Mouse (Mus musculus) lung, postnatal 25 days (tissue): ENCODE data around the gene Ptges.
A peak's percentile ranks its signal among the peaks of the same experiment; 100 is the strongest.
"Not testable (repeated sequence)": the region's sequence is repeated elsewhere in the genome, so short reads cannot be mapped to it uniquely, and the experiment has no call there.

Source experiments
- DNase-seq: peaks from one replicate; pipeline ENCODE4 v3.0.0; 2022; ENCODE audit warnings: low spot score

Gene Ptges

DNA sequence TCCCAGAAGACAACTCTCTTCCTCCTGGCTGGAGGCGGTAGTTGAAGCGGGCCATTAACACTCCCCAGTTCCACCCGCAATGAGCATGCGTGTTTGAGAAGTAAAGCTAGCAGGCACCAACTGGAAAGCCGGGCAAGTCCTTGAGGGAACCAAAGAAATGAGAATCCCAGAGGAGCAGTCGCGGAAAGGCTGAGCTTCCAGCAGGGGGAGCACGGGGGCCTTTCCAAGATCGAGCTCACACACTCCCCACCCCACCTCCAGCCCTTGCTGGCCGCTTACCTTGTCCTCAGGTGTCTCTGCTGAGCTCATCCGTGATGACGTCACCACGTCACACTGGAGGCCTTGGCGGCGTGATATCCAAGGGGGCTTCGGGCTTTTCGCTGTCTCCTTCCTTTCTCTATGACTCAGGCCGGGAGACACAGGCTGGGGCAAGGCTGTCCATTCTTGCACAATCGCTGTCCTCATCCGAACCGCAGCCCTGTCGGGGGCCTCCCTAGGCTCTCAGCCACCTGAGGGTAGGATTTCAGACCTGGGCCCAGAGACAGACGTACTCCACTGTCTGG lies at the start of gene Ptges:
Ptges (minus strand) TSS at position 381 of the 563 bp plus-strand sequence.
- DNase-seq: peak; percentile 72

DNA sequence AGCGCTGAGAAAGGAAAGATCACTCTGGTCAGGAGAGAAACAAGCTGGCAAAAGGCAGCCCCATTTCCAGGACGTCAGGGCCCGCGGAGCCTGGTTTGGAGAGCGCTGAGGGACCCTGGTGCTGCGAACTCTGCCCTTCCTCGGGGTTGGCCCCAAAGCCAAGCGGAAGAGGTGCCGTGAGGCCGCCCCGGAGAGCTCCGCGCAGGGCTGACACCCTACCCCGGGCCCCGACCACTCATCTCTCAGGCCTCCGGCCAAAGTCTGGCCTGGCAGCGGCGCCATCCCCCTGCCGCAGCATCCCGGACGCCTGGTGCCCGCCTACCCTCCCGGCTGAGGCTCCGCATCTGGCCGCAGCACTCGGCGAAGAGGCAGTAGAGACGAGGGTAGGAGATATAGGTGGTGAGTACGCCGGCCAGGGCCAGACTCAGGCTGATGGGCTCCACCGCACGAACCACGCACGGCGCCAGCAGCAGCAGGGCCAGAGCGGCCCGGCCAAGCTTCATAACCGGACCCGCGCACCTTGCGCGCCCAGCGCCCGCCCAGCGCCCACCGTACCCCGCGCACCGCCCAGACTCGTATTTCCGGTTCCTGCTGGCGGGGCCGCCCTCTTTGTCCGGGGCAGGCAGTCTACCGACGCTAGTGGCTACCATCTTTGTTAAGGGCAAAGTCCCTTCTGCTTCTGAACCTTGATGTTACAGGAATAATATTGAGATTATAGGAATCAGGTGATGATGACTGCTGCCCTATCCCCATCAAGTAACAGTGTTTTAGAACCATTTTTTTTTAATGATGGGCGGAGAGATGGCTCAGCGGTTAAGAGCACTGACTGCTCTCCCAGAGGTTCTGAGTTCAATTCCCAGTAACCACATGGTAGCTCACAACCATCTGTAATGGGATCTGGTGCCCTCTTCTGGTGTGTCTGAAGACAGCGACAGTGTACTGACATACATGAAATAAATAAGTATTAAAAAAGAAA lies 38.0 kb upstream of the Ptges start, which contains the start of gene Tor1a:
Tor1a (minus strand) TSS at position 582 of the 976 bp plus-strand sequence.
- DNase-seq: peak; percentile 90

DNA sequence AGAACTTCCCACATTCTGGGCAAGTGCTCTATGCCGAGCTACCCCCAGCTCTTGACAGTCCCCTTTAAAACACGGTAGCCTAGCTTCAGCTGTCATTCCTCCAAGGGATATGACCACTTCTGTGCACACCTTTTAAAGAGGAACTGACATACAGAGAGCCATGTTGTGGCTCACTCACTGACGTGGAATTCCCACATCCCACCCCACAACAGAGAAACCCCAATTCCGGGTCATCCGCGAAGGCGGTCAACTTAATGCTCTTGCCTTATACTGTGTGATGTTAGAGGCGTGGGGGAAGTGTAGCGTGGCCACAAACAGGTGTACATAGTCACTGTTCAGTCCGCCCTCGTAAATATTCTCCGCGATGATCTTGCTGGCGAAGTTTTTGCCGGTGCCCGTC lies 37.2 kb upstream of the Ptges start:
- no peak for DNase-seq

DNA sequence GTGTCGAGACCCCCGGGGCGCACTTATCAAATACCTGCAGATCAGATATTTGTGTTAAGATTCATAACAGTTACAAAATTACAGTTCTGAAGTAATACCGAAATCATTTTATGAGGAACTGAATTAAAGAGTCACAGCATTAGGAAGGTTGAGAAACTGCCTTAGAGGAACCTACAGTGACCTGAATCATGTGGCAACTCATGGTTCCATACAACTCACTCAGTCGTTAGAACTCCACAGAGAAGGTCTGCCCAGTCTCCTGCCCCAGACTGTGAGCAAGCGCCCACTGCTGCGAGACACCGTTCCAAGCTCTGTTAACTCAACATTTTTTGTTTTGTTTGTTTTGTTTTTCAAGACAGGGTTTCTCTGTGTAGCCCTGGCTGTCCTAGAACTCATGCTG lies 36.0 kb upstream of the Ptges start:
- no peak for DNase-seq

DNA sequence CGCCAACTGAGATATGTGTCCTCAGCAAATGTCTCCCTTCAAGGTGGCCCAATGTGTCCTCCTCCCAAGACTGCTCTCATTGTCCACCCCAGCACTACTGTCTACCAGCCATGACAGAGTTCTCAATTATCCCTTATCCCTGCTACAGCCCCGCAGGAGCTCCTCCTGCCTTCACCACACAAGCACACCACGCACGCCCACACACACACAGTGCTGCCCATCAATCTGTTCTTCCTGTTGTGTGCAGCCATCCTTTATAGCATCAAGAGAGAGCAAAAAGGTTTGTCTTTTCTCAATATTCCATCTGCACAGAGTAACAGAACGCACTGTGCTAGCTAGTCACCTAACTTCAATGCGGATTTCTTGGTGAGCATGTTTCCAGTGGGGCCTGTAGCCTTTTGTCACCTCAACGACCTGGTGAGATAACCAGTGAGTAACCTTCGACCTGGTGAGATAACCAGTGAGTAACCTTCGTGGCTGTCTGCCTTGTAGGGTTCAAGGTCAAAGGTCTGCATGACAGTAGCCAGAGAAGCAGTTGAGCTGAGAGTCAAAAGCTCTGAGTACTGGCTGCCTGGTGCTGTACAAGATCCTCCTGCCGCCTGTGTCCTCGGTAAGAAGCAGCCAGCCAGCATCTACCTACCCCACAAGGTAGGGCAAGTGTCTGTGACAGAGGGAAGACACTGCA lies 33.0 kb upstream of the Ptges start:
- no peak for DNase-seq

DNA sequence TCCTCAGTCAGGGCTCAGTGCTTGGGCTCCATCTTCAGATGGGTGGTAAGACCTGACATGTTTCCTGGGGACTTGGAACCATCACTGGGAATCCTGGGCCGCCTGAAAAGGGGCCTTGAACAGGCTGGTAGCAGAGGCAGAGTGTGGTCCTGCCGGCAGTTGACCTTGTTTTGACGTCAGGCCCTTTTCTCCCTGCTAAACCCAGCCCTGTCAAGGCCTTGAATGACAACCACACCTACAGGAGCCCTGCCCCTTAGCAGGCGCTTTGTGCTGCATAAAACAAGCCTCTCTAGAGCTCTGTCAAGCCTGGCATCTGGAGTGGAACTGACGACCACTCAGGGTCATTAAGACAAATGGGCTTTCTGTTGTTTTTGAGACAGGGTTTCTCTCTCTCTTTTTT lies 30.2 kb upstream of the Ptges start:
- DNase-seq: no peak

DNA sequence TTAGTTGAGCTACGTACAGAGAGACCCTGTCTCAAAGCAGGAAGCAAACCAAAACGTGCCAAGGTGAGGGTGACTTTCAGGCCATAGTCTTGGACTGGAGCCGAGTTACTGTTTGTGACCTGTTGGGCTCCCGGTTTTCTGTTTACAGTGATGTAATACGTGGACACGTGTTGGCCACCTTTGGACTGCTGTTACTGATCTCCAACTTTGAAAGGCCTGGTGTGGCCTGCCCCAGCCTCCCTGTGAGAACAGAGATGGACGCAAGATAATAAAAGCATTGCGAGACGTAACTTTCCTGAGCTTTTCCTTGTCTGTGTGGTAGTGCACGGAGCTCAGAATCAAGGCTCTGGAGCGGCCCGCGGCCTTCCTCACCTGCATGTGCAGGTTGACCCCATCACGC lies 29.1 kb upstream of the Ptges start:
- no peak for DNase-seq

DNA sequence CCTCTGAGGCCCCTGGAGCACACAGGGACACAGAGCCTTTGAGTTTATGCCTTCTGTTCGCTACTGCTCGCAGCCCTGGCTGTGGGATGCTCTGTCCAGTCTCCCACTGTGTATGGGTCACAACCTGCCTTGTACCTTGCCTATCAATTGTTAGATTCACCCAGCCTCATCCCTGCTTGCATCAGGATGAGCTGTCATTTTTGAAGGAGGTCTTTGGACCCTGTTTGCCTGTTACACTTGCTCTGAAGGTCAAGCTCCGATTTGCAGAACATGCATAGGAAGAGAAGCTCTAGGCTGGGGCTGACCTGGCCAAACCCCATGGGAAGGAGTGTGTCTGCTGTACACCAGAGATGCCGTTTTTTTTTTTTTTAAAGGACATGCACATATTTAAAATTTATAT lies 27.8 kb upstream of the Ptges start:
- DNase-seq: no peak

DNA sequence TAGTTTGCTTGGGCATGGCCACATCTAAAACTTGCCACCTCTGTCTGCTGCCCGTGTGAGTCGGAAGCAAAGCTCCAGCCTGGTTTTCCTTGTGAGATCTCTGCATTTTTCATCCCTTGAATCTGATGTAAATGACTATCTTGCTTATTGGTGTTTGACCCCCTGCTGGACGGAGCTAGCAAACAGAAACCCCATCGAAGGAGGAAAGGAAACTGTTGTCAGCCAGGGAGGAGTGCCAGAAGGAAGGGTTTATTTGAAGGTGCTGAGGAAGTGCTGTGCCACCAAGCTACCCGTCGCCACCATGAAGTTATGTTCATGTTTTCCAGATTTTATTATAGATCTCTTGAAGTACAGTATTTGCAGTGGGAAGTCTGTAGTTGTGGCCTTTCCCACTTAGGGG lies 25.1 kb upstream of the Ptges start:
- no peak for DNase-seq

DNA sequence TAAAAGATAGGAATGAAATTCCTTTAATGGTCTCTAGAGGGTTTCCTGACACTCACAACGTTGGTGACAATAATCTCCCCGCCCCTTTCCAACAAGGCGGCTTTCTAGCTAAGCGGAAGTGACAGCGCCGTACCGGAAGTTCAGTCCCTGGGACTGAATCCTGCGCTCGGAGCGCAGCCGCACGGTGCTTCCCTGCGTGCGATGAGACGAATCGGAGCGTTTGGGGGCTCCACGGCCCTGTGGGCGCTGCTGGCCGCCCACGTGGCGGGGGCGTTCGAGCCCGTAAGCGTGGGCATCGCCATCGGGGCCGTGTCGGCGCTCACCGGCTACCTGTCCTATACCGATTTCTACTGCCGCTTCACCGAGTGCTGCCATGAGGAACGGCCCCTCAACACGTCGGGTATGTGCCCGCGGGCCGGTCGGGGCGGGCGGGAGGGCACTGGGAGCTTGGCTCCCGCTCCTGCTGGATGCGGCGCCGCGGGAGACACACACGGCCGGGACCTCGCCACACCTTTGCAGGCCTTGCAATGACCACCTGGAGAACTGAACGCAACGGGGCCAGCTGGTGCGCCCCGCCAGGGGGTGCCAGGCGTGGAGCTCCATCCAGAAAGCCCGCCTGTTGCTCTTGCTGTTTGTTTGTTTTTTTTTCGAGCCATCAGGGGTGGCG lies 23.3 kb upstream of the Ptges start, which contains the start of gene Tor1b:
Tor1b (plus strand) TSS at position 136 of the 667 bp plus-strand sequence.
- DNase-seq: peak; percentile 91

DNA sequence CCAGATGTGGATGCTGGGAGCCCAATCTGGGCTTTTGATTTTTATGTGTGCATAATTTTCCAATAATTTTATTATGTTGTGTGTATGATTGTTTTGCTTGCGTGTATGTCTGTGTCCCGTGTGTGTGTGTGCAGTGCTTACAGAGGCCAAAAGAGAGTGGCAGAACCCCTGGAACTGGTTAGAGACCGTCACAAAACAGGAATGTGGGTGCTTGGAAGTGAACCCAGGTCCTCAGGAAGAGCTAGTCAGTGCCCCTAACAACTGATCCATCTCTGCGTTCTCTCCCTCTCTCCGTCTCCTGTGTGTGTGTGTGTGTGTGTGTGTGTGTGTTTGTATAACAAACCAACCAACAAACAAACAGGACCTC lies 22.8 kb upstream of the Ptges start:
- no peak for DNase-seq

DNA sequence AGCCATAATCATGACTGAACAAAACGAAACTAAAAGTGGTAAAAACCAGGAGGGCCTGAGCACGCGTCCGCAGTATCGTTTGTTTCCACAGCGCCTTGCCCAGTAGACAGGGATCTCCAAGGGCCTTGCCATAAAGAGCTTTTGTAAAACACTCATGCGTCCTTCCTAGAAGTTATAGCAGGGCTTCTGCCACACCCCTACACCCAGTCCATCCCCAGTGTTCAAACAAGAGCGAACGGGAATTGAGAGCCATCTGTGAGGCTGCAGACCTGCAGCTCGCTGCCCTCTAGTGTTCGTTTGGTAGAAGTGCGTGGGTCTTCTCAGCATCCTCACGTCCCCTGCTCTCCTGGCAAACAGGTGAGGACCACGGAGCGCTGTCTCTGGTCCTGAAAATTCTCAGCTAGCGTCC lies 12.9 kb upstream of the Ptges start:
- peak; percentile 80 for DNase-seq

DNA sequence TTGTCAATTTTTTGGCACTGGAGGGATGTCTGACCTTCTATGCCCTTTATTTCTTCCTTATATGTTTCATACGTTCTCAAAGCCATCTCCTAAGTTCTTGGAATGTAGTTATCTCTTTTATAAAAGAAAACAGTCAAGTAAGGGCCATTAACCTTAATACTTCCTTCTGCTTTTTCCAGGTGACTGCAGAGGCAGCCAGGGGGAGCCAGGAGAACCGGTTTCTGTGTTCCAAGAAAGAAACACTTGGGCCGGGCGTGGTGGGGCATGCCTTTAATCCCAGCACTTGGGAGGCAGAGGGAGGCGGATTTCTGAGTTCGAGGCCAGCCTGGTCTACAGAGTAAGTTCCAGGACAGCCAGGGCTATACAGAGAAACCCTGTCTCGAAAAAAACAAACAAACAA lies 12.5 kb upstream of the Ptges start:
- not testable (repeated sequence) for DNase-seq

DNA sequence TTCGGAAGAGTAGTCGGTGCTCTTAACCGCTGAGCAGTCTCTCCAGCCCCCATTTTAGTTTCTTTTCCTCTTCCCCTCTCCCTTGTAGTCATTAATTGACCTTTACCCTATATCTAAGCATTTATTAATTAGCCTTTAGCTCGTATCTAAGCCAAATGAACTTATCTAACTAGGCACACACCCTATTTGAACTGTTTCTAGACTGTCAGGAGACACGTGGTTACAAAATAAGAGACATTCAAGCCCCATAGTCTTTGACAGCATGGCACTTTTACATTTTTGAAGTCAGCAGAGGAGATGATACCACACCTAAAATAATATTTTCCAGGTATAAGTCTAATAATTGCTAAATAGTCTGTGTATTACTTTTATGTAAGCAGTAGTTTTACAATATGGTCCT lies 11.9 kb upstream of the Ptges start:
- no peak for DNase-seq

DNA sequence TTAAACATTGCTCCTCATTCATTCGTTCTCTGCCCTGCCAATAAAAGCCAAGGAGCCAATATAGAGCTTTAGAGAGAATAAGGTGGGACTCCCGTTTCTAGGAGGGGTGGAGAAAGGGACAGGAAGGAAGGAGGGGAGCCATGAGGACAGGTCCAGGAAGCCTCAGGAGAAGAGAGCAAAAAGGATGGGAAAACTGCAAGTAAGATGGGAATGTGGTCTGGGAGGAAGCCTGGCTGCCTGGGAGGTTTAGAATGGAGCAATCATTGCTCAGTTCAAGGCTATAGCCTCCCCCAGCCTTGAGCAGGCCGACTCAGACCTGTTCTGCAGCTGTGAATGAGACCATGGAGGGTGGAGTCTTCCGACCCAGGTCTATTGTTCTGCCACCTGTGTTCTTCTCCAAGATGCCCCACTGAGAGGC lies 8.9 kb upstream of the Ptges start:
- DNase-seq: no peak

DNA sequence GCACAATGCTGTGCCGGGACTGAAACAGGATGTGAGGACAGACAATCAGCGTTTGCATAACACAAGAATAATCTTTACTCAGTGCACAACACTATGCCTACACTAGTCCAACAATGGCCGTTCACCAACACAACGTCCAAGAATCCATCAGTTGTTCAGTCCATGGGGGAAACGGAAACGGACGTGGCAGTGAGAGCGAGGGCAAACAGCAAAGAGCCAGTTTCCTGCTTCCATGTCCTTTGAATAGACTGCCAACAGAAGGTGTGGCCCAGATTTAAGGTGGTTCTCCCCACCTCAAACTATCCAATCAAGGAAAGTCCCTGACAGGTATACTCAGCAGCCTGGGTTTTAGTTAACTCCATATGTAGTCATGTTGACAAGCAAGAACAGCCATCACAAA lies 8.1 kb upstream of the Ptges start:
- no peak for DNase-seq

DNA sequence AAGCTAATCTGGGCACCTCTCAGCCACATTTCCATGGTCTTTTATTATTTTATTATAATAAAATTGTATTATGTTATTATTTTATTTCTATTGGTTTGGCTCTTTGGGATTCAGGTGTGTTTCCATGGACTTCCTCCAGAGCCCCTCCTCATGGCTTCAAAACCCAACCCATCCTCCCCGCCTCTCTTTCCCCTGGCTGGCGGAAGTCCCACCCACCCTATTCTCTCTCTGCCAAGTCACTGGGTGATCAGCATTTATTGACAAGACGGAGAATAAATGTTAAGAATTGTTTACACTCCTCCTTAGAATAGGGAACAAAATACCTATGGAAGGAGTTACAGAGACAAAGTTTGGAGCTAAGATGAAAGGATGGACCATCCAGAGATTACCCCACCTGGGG lies 7.1 kb upstream of the Ptges start:
- no peak for DNase-seq

DNA sequence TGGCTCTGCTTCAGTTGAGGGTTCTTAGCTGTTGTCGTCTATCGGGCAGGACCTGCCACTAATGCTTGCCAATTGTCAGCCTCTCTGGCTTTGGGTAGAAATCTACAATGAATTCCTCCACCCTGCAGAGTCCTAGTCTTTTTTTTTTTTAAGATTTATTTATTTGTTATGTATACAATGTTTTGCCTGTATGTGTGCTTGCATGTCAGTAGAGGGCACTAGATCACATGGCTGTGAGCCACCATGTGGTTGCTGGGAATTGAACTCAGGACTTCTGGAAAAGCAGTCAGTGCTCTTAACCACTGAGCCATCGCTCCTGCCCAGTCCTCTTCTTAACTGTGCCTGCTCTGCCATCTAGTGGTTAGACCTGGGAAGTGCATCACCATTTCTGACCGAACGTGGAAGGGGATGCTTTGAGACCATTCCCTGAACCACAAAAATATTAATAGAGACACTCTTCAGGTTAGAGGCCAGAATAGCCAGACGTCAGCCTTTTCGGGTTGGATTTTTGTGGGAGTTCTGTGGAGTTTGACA lies 4.3 kb upstream of the Ptges start:
- peak; percentile 76 for DNase-seq

DNA sequence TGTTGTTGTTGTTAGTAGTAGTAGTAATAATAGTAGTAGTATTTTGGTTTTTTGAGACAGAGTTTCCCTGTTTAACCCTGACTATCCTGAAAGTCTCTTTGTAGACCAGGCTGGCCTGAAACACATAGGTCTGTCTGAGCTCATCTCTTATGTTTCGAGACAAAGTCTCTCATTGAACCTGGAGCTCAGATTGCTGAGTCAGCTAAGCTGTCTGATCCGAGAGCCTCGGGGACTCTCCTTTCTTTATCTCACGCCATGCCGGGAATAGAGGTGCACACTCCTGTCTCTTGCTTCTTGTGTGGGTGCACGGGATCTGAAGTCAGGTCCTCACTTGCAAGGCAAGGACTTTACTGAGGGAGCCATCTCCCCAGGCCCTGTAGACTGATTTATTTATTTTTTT lies 3.4 kb upstream of the Ptges start:
- DNase-seq: no peak

DNA sequence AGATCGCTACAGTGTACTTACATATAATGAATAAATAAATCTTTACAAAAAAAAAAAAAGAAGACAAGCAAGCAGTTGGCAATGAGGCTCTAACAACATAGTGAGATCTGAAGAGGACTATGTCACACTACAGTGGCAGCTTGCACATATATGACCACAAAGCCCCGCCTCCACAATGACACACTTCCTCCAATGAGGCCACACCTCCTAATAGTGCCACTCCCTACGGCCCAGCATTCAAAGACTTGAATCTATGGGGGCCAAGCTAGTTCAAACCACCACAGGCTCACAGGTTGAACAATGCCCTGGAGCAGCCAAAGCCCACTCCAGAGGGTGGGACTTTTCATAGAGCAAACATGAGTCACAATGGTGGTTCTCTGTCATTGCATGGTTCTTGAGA lies 2.3 kb upstream of the Ptges start:
- DNase-seq: no peak

DNA sequence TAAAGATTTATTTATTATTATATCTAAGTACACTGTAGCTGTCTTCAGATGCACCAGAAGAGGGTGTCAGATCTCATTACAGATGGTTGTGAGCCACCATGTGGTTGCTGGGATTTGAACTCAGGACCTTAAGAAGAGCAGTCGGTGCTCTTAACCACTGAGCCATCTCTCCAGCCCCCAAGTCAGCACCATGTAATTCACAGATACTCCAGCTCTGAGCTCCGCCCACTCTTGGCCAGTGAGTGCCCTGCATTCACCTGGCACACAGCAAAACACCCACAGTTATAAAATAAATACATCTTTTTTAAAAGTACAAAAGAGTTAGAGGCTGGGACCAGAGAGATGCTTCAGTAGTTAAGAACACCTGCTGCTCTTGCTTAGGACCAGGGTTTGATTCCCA lies 1.2 kb upstream of the Ptges start:
- DNase-seq: not testable (repeated sequence)

DNA sequence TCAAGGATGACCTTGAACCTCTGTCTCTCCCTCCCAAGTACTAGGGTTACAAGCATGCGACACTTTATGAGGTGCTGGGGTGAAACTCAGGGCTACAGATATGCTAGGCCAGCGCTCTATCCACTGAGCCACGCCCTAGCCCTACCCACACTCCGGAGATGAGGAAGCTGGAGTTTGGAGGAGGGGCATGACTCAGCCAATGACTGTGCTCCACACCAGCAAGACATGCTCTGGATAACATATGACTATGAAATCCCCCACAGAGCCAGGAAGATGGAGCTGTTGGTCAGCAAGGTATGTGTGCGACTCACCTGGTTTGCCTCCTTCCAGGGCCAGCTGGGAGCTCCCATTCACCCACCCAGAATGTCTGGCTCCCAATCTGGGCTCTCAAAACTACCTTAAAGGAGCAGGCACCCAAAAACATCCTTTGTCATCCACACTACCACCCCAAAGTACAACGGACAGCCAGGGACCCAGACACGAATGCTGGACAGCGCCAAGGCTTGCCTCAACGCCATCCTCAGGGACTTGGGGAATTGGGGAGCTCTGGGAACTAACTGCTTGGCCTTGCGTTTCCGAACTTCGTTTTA lies 675 bp downstream of the Ptges start:
- peak; percentile 74 for DNase-seq
